Mouse (Mus musculus) midbrain, embryonic 11.5 days (tissue): ENCODE data around the gene Hist1h2an. TPM values are rescaled to one million over a fixed set of nuclear protein-coding genes. Genes with fewer than 3 reads are reported as not detected.
"Not testable (repeated sequence)": the region's sequence is repeated elsewhere in the genome, so short reads cannot be mapped to it uniquely, and the experiment has no call there.

Experiments
- ATAC-seq: fragments of 200-750 bp; cut with Nextera tagmentation; 2 replicates; pipeline ENCODE4 v1.8.0; 2017; ENCODE audit warnings: moderate TSS enrichment, moderate library complexity; ENCODE audit not compliant: low FRiP score
- DNase-seq: peaks from one replicate; pipeline ENCODE4 v3.0.0; 2015; ENCODE audit warnings: low spot score; ENCODE audit errors: missing footprints
- H3K27ac ChIP-seq: fragments of 300-500 bp; sonication (generic); 2 replicates; pipeline ENCODE4 v1.5.1; 2014; ENCODE audit warnings: low read depth, low read length
- H3K27me3 ChIP-seq: fragments of 300-500 bp; sonication (generic); 2 replicates; pipeline ENCODE4 v1.6.1; 2014; ENCODE audit warnings: mild to moderate bottlenecking, low read length, moderate library complexity, mixed read lengths; ENCODE audit not compliant: control insufficient read depth, insufficient read depth
- H3K36me3 ChIP-seq: fragments of 300-500 bp; sonication (generic); 2 replicates; pipeline ENCODE4 v1.6.1; 2014; ENCODE audit warnings: mild to moderate bottlenecking, low read length, moderate library complexity, mixed read lengths; ENCODE audit not compliant: control insufficient read depth, insufficient read depth
- H3K4me1 ChIP-seq: fragments of 300-500 bp; sonication (generic); 2 replicates; pipeline ENCODE4 v1.6.1; 2014; ENCODE audit warnings: low read length; ENCODE audit not compliant: control insufficient read depth, insufficient read depth
- H3K4me2 ChIP-seq: fragments of 300-500 bp; sonication (generic); 2 replicates; pipeline ENCODE4 v1.6.1; 2014; ENCODE audit warnings: mild to moderate bottlenecking, moderate library complexity
- H3K4me3 ChIP-seq: fragments of 300-500 bp; sonication (generic); 2 replicates; pipeline ENCODE4 v1.5.1; 2014; ENCODE audit warnings: low read depth, low read length
- H3K9ac ChIP-seq: fragments of 300-500 bp; sonication (generic); 2 replicates; pipeline ENCODE4 v1.6.1; 2014; ENCODE audit warnings: low read length
- H3K9me3 ChIP-seq: fragments of 300-500 bp; sonication (generic); 2 replicates; pipeline ENCODE4 v1.6.1; 2016; ENCODE audit warnings: low read length; ENCODE audit not compliant: control insufficient read depth
- WGBS: fragments of 180-500 bp; shearing (Covaris S2); extraction: QIAGEN DNeasy Blood & Tissue Kit; methylation state at CpG from one replicate; pipeline ENCODE4 v1.1.7; 2014; 5-methylcytosine and 5-hydroxymethylcytosine counted together
- polyA plus RNA-seq: library from polyadenylated mRNA; unstranded; fragments of >200 nt; fragmentation: Nextera tagmentation; extraction: Ambion mirVana; gene quantifications from 2 replicates; pipeline ENCODE4 v1.2.1, GENCODE M21; 2014

Hist1h2an gene
- polyA plus RNA-seq, 1 experiment from 2014 or later, result 7.4 TPM

DNA sequence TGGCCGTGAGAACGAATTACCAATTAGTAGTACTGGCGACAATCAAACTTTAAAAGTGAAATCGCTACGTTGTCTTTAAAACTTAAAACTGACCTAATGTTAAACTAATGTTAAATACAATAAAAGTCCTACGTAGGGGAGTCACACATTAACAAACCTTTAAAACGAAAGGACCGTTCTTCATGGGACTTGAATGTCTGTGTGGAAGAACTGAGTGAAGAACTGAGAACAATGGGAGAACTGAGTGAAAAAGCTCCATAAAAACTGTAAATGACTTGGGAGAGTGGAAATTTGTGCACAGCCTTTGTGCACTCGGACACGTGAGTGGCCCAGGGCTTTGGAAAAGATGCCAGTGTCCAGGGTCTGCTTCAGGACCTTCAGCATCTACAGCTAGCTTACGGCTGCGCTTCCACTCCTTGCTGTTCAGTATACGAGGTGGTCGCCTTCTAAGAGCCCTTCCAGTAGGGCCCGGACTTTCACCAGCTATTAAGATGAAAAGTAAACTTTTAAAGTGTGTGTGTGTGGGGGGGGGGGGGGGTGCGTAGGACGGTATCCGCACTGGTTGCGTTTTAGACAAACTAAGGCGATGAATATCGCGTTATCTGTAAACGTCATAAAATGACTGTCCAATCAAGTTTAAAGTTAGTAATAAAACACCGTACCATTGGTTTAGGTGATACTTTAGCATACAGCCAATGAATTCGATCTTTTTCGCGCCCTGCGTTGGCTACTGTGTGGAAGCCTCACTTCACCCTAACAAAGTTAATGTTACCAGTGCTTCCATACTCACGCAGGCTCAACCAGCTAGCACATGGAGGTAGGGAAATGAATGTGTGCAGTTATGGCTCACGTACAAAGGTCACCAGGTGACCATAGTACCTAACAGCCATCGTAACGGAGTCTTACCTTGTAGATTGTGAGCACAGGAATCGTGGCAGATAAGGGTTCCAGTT is 7.9 kb downstream of the Hist1h2an start:
- Histone ChIP-seq H3K27ac (peak overlapping the region; percentile 98), H3K27me3 (no peaks in the 10 kb centered on the region), H3K9ac (peak overlapping the region; percentile 79), H3K4me1 (peaks cover 22% of the 10 kb centered on the region), H3K9me3 (no peaks in the 10 kb centered on the region), H3K4me3 (peak overlapping the region; percentile 46), H3K36me3 (no peaks in the 10 kb centered on the region), H3K4me2 (peak overlapping the region; percentile 94)
- ATAC-seq (peak; percentile 84), DNase-seq (peak; percentile 97)
- WGBS, result 5% methylated on average over 33 of the region's 33 CpGs

DNA sequence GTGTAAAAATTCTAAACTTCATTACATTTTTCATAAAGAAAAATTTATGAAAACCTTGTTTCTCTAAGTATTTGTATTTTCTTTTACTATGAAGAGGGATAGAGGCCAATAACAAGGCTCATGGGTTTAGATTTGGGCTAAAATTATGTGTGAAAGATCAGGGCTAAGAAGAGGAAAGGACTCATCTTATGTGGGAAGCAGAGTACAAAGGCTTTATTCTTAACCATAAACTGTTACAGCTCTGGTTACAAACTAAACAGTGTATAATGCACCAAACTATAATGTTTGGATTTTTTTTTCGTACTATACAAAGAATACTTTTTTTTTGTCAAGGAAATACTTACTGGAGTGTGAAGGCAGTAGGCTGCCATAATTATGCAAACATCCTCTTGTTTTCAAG is 31.3 kb downstream of the Hist1h2an start:
- ATAC-seq (no peak), DNase-seq (no peak)
- H3K9ac ChIP-seq, result no peak overlapping the region
- H3K36me3 ChIP-seq, result no peaks in the 10 kb centered on the region
- no peaks in the 10 kb centered on the region for H3K9me3 ChIP-seq
- 0 out of 2 replicates have a peak, but pooled peaks cover 6% of the 10 kb centered on the region for H3K4me1 ChIP-seq
- H3K4me3 ChIP-seq, result no peak overlapping the region
- no peak overlapping the region for H3K27ac ChIP-seq
- H3K4me2 ChIP-seq, result no peak overlapping the region
- H3K27me3 ChIP-seq, result no peaks in the 10 kb centered on the region
- 72% methylated on average over 1 of the region's 1 CpGs for WGBS

DNA sequence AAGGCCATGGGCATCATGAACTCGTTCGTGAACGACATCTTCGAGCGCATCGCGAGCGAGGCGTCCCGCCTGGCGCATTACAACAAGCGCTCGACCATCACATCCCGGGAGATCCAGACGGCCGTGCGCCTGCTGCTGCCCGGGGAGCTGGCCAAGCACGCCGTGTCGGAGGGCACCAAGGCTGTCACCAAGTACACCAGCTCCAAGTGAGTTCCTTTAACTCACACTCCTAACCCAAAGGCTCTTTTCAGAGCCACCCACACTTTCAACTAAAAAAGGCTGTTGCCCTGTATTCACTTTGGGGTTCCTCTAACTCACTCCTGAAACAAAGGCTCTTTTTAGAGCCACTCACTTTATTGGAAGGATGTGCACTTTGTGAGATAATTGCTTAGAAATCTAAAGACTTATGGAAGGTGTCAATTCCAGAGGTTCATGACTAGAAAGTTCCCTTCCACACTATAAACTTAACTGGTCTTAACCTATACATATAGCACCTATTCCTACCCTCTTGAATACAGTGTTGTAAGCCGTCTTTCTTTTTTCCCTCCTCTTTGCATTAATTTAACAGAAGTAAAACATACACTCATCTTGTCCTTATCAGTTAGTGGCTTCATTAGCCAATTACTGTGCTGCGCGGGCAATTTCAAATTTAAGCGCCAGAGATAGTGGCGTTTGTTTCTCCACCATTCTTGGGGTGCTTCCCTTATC is 32.6 kb downstream of the Hist1h2an start:
- not testable (repeated sequence) for H3K27me3 ChIP-seq, H3K4me1 ChIP-seq, H3K9me3 ChIP-seq, ATAC-seq, H3K36me3 ChIP-seq
- Histone ChIP-seq H3K27ac (peak overlapping the region; percentile 91), H3K4me3 (peak overlapping the region; percentile 44), H3K9ac (peak overlapping the region; percentile 69), H3K4me2 (peak overlapping the region; percentile 62)
- peak; percentile 92 for DNase-seq
- WGBS, result 1% methylated on average over 15 of the region's 26 CpGs

DNA sequence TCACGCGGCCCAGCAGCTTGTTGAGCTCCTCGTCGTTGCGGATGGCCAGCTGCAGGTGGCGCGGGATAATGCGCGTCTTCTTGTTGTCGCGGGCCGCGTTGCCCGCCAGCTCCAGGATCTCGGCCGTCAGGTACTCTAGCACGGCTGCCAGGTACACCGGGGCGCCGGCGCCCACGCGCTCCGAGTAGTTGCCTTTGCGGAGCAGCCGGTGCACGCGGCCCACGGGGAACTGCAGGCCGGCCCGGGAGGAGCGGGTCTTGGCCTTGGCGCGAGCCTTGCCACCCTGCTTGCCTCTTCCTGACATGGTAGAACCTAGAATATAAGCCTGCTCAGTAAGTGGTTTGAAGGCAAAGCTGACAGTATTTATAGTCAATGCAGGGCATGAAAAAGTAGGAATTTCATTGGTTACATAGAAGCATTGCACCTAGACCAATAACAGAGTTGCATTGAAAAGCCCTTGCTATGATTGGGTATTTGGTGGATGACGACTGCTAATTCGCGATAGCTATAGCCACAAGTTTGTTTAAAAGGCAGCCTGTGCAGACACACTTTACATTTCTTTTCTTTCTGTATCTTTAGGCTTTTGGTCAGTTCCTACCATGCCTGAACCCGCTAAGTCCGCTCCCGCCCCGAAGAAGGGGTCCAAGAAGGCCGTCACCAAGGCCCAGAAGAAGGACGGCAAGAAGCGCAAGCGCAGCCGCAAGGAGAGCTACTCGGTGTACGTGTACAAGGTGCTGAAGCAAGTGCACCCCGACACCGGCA is 33.3 kb downstream of the Hist1h2an start, which contains the start of the genes Hist1h2ak and Hist1h2bn:
Gene Hist1h2ak, minus strand, starts transcription at position 304 of the 762 bp plus-strand sequence.
Gene Hist1h2bn, plus strand, starts transcription at position 600 of the 762 bp plus-strand sequence.
- H3K27me3 ChIP-seq, result not testable (repeated sequence)
- under 1% methylated on average over 35 of the region's 50 CpGs for WGBS
- H3K4me2 ChIP-seq, result peak within 1 kb of the TSS; percentile 62

DNA sequence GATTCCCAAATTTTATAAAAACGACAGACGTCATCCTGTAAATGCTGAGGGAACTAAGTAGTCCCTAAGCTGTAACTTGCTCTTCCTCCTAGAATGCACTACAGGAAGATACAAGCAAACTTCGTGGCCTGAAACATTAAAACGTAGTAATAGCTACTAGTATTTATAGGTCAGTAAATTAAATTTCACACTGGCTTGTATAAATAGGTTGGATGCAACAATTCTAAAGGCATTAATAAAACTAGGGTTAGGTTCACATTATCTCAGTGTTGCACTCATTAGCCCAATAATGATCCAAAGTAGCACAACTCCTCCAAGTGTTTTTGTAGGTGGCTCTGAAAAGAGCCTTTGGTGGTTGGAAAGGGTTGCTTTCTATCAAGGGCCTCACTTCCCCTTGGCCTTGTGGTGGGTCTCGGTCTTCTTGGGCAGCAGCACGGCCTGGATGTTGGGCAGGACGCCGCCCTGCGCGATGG is 33.9 kb downstream of the Hist1h2an start:
- DNase-seq, result peak; percentile 93
- Histone ChIP-seq H3K4me2 (peak overlapping the region; percentile 61), H3K9ac (peak overlapping the region; percentile 72), H3K9me3 (no peaks in the 10 kb centered on the region), H3K27ac (peak overlapping the region; percentile 91), H3K4me3 (peak overlapping the region; percentile 34), H3K36me3 (no peaks in the 10 kb centered on the region), H3K4me1 (peaks cover 10% of the 10 kb centered on the region; the same call in 1 of the 2 replicates), H3K27me3 (no peaks in the 10 kb centered on the region)
- 2% methylated on average over 10 of the region's 10 CpGs for WGBS
- ATAC-seq, result no peak

More for the DNA sequence above, 33.3 kb downstream of the Hist1h2an start, which contains the start of the genes Hist1h2ak and Hist1h2bn:
- H3K27ac ChIP-seq, result peak within 1 kb of the TSS; percentile 91
- peak within 1 kb of the TSS; percentile 72 for H3K9ac ChIP-seq
- peak; percentile 92 for ATAC-seq
- not testable (repeated sequence) for H3K9me3 ChIP-seq, H3K36me3 ChIP-seq
- peak within 1 kb of the TSS; percentile 44 for H3K4me3 ChIP-seq
- peak; percentile 96 for DNase-seq
- peaks cover 10% of the 10 kb centered on the region; the same call in 1 of the 2 replicates for H3K4me1 ChIP-seq

DNA sequence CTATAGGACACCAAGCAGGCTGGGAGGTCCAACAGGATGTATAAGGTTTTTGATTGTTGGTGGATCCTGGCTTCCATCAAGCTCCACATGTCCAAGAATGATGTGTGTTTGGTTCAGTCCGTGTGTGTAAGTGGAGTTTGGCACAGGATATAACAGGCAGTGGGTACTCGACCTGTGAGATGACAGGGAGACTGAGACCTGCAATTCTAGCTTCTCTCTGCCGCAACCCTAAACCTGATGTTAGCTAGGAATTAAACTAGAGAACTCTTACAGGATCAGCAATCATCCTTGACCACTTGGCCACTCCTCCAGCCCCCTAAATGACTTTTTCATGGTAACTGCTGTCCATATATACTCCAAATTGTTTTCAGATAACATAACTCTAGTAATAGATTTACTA is 34.7 kb downstream of the Hist1h2an start:
- DNase-seq (peak; percentile 89), ATAC-seq (no peak)
- Histone ChIP-seq H3K9ac (peak overlapping the region; percentile 72; the same call in 1 of the 2 replicates), H3K27ac (peak overlapping the region; percentile 91), H3K4me1 (peaks cover 10% of the 10 kb centered on the region; the same call in 1 of the 2 replicates), H3K4me2 (peak overlapping the region; percentile 61), H3K36me3 (no peaks in the 10 kb centered on the region), H3K27me3 (no peaks in the 10 kb centered on the region), H3K9me3 (no peaks in the 10 kb centered on the region), H3K4me3 (no peak overlapping the region)
- WGBS, result 42% methylated on average over 3 of the region's 3 CpGs

DNA sequence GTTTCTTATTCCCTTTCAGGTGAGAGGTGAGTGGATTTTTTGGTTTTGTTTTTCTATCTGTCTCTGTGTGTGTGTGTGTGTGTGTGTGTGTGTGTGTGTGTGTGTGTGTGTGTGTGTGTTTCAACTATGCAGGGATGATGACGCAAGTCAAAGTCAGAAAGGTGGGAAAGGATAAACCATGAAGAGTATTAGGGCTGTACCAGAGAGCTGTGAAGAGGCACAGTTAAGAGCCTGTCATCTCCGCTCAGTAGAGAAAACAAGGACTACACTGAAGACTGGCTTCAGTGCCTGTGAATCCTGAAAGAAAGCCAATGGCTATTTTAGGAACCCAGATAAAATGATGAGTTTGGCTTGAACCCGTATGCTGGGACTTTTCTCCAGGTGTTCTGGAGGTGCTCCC is 35.2 kb downstream of the Hist1h2an start:
- no peaks in the 10 kb centered on the region for H3K36me3 ChIP-seq
- H3K4me1 ChIP-seq, result peaks cover 10% of the 10 kb centered on the region; the same call in 1 of the 2 replicates
- no peak overlapping the region for H3K4me3 ChIP-seq
- DNase-seq (no peak), ATAC-seq (no peak)
- H3K27ac ChIP-seq, result peak overlapping the region; percentile 91
- no peaks in the 10 kb centered on the region for H3K27me3 ChIP-seq
- 77% methylated on average over 3 of the region's 3 CpGs for WGBS
- no peak overlapping the region for H3K9ac ChIP-seq
- no peaks in the 10 kb centered on the region for H3K9me3 ChIP-seq
- no peak overlapping the region for H3K4me2 ChIP-seq

DNA sequence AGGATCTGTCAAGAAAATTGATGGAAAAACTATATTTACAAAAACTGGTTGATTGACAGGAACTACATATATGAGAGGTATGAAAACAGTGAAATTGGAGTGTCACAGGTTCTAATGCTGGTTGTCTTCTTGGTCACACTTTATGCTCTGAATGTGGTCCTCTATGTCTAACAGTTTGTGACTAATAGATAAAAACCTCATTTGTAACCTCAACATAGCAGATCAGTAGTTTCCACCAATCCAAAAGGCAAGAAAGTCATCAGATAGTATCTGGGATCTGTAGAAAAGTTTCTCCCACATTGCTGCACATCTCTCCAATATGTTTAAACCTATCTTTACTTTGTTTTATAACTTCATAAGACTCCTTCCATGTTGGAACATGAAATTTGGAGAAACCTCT is 35.6 kb downstream of the Hist1h2an start:
- Histone ChIP-seq H3K4me2 (no peak overlapping the region), H3K27me3 (no peaks in the 10 kb centered on the region), H3K4me3 (no peak overlapping the region), H3K36me3 (no peaks in the 10 kb centered on the region), H3K27ac (peak overlapping the region; percentile 40; the same call in 1 of the 2 replicates), H3K9me3 (no peaks in the 10 kb centered on the region), H3K4me1 (peaks cover 10% of the 10 kb centered on the region; the same call in 1 of the 2 replicates), H3K9ac (no peak overlapping the region)
- no peak for DNase-seq
- ATAC-seq, result no peak
